Mouse (Mus musculus) heart, embryonic 15.5 days (tissue): ENCODE results near the gene Gm20708. TPM values are rescaled to one million over a fixed set of nuclear protein-coding genes. Genes with fewer than 3 reads are reported as not detected.
"Not testable (repeated sequence)": the region's sequence is repeated elsewhere in the genome, so short reads cannot be mapped to it uniquely, and the experiment has no call there.

Experiments used
- ATAC-seq: fragments of 200-750 bp; cut with Nextera tagmentation; replicated peaks from 2 replicates; pipeline ENCODE4 v1.8.0; 2017; ENCODE audit warnings: low read depth, moderate TSS enrichment; ENCODE audit not compliant: insufficient number of reproducible peaks, insufficient read depth, low FRiP score
- H3K27ac ChIP-seq: fragments of 300-500 bp; sonication (generic); 2 replicates; pipeline ENCODE4 v1.5.1; 2015; ENCODE audit warnings: mild to moderate bottlenecking, inconsistent platforms
- H3K27me3 ChIP-seq: fragments of 300-500 bp; sonication (generic); 2 replicates; pipeline ENCODE4 v1.6.1; 2015; ENCODE audit warnings: inconsistent platforms
- H3K36me3 ChIP-seq: fragments of 300-500 bp; sonication (generic); 2 replicates; pipeline ENCODE4 v1.6.1; 2015; ENCODE audit warnings: mild to moderate bottlenecking, inconsistent platforms
- H3K4me1 ChIP-seq: fragments of 300-500 bp; sonication (generic); replicated peaks from 2 replicates; pipeline ENCODE4 v1.6.1; 2015; ENCODE audit warnings: inconsistent platforms
- H3K4me2 ChIP-seq: fragments of 300-500 bp; sonication (generic); 2 replicates; pipeline ENCODE4 v1.6.1; 2015; ENCODE audit warnings: inconsistent platforms, mild to moderate bottlenecking, moderate library complexity
- H3K4me3 ChIP-seq: fragments of 300-500 bp; sonication (generic); 2 replicates; pipeline ENCODE4 v1.5.1; 2015; ENCODE audit warnings: mild to moderate bottlenecking, inconsistent platforms
- H3K9ac ChIP-seq: fragments of 300-500 bp; sonication (generic); 2 replicates; pipeline ENCODE4 v1.6.1; 2015; ENCODE audit warnings: mild to moderate bottlenecking, inconsistent platforms
- H3K9me3 ChIP-seq: fragments of 300-500 bp; sonication (generic); replicated peaks from 2 replicates; pipeline ENCODE4 v1.6.1; 2016; ENCODE audit warnings: inconsistent platforms
- WGBS: fragments of 180-500 bp; shearing (Covaris S2); methylation state at CpG from one replicate; pipeline ENCODE4 v1.1.7; 2015; ENCODE audit warnings: mixed read lengths; 5-methylcytosine and 5-hydroxymethylcytosine counted together
- polyA plus RNA-seq: library from polyadenylated mRNA; unstranded; fragments of >200 nt; fragmentation: Nextera tagmentation; extraction: Ambion mirVana; gene quantifications from 2 replicates; pipeline ENCODE4 v1.2.1, GENCODE M21; 2015

Gm20708 gene
- polyA plus RNA-seq, 1 experiment from 2014 or later, result 0.97 TPM

- peak within 1 kb of the TSS; percentile 95 for H3K27ac ChIP-seq
- ATAC-seq, result peak; percentile 19; the same call in 1 of the 2 replicates
- WGBS, result under 1% methylated on average over 34 of the region's 34 CpGs
Measured at GRCm38 (mm10) chr11:117825333-117826101, 16.0 kb downstream of the Gm20708 start, which contains the start of the genes Afmid and Tk1. Afmid (plus strand) TSS chr11:117825924. Tk1 (minus strand) TSS chr11:117826092.

GRCm38 (mm10) chr11:117826164-117826563 is 16.7 kb downstream of the Gm20708 start:
- WGBS, result 11% methylated on average over 5 of the region's 5 CpGs
- Histone ChIP-seq H3K27ac (peak overlapping the region; percentile 95), H3K4me1 (peaks cover 93% of the 10 kb centered on the region), H3K4me2 (peak overlapping the region; percentile 92), H3K4me3 (peak overlapping the region; percentile 65), H3K27me3 (no peaks in the 10 kb centered on the region), H3K9me3 (no peaks in the 10 kb centered on the region), H3K9ac (peak overlapping the region; percentile 73), H3K36me3 (peaks cover 15% of the 10 kb centered on the region; the same call in 1 of the 2 replicates)
- no peak for ATAC-seq

More at GRCm38 (mm10) chr11:117825333-117826101, 16.0 kb downstream of the Gm20708 start, which contains the start of the genes Afmid and Tk1:
- H3K4me2 ChIP-seq, result peak within 1 kb of the TSS; percentile 92
- H3K36me3 ChIP-seq, result peaks cover 21% of the 10 kb centered on the region
- no peaks in the 10 kb centered on the region for H3K9me3 ChIP-seq
- peak within 1 kb of the TSS; percentile 73 for H3K9ac ChIP-seq
- peak within 1 kb of the TSS; percentile 65 for H3K4me3 ChIP-seq
- no peaks in the 10 kb centered on the region for H3K27me3 ChIP-seq
- H3K4me1 ChIP-seq, result peaks cover 87% of the 10 kb centered on the region

GRCm38 (mm10) chr11:117826916-117827315 is 17.4 kb downstream of the Gm20708 start:
- H3K4me1 ChIP-seq, result peaks cover 89% of the 10 kb centered on the region

GRCm38 (mm10) chr11:117827386-117827785 is 17.9 kb downstream of the Gm20708 start:
- peak overlapping the region; percentile 18; the same call in 1 of the 2 replicates for H3K4me3 ChIP-seq
- no peaks in the 10 kb centered on the region for H3K27me3 ChIP-seq
- peak overlapping the region; percentile 92 for H3K4me2 ChIP-seq
- H3K36me3 ChIP-seq, result peaks cover 3% of the 10 kb centered on the region; the same call in 1 of the 2 replicates
- no peak for ATAC-seq
- peak overlapping the region; percentile 95 for H3K27ac ChIP-seq
- 49% methylated on average over 3 of the region's 3 CpGs for WGBS
- peak overlapping the region; percentile 41 for H3K9ac ChIP-seq
- H3K9me3 ChIP-seq, result no peaks in the 10 kb centered on the region
- peaks cover 89% of the 10 kb centered on the region for H3K4me1 ChIP-seq

More at GRCm38 (mm10) chr11:117826916-117827315, 17.4 kb downstream of the Gm20708 start:
- Histone ChIP-seq H3K4me2 (peak overlapping the region; percentile 92), H3K9me3 (no peaks in the 10 kb centered on the region), H3K9ac (no peak overlapping the region), H3K4me3 (no peak overlapping the region), H3K27me3 (no peaks in the 10 kb centered on the region), H3K27ac (peak overlapping the region; percentile 95), H3K36me3 (peaks cover 8% of the 10 kb centered on the region; the same call in 1 of the 2 replicates)
- no peak for ATAC-seq
- 64% methylated on average over 8 of the region's 8 CpGs for WGBS

GRCm38 (mm10) chr11:117828149-117828887 is 18.9 kb downstream of the Gm20708 start:
- ATAC-seq, result peak; percentile 27; the same call in 1 of the 2 replicates
- 43% methylated on average over 18 of the region's 18 CpGs for WGBS
- Histone ChIP-seq H3K4me1 (peaks cover 83% of the 10 kb centered on the region), H3K9ac (peak overlapping the region; percentile 41), H3K9me3 (no peaks in the 10 kb centered on the region), H3K4me3 (peak overlapping the region; percentile 18), H3K4me2 (peak overlapping the region; percentile 92), H3K27me3 (no peaks in the 10 kb centered on the region), H3K27ac (peak overlapping the region; percentile 95), H3K36me3 (no peaks in the 10 kb centered on the region)

- Histone ChIP-seq H3K27ac (peak overlapping the region; percentile 95), H3K36me3 (no peaks in the 10 kb centered on the region), H3K9ac (peak overlapping the region; percentile 12), H3K4me2 (peak overlapping the region; percentile 92), H3K4me3 (no peak overlapping the region), H3K4me1 (peaks cover 76% of the 10 kb centered on the region), H3K9me3 (no peaks in the 10 kb centered on the region), H3K27me3 (no peaks in the 10 kb centered on the region)
- 0 out of 2 replicates have a peak, but pooled peaks have one; percentile 30 for ATAC-seq
- WGBS, result 26% methylated on average over 9 of the region's 9 CpGs
Measured at GRCm38 (mm10) chr11:117828888-117829604, 19.6 kb downstream of the Gm20708 start.

- H3K9ac ChIP-seq, result 0 out of 2 replicates have a peak overlapping the region, but pooled peaks have one; percentile 1
- H3K4me1 ChIP-seq, result peaks cover 70% of the 10 kb centered on the region
- H3K27me3 ChIP-seq, result no peaks in the 10 kb centered on the region
- H3K4me2 ChIP-seq, result peak overlapping the region; percentile 92; the same call in 1 of the 2 replicates
- peak overlapping the region; percentile 95 for H3K27ac ChIP-seq
- H3K36me3 ChIP-seq, result no peaks in the 10 kb centered on the region
- no peaks in the 10 kb centered on the region for H3K9me3 ChIP-seq
- no peak for ATAC-seq
- WGBS, result 44% methylated on average over 2 of the region's 2 CpGs
- H3K4me3 ChIP-seq, result no peak overlapping the region
Measured at GRCm38 (mm10) chr11:117829671-117830215, 20.3 kb downstream of the Gm20708 start.

GRCm38 (mm10) chr11:117830401-117830800 is 20.9 kb downstream of the Gm20708 start:
- H3K27me3 ChIP-seq, result no peaks in the 10 kb centered on the region
- ATAC-seq, result no peak
- H3K27ac ChIP-seq, result peak overlapping the region; percentile 95
- H3K36me3 ChIP-seq, result no peaks in the 10 kb centered on the region
- H3K9me3 ChIP-seq, result no peaks in the 10 kb centered on the region
- H3K4me1 ChIP-seq, result peaks cover 64% of the 10 kb centered on the region
- WGBS, result 56% methylated on average over 9 of the region's 9 CpGs
- no peak overlapping the region for H3K4me3 ChIP-seq
- H3K9ac ChIP-seq, result 0 out of 2 replicates have a peak overlapping the region, but pooled peaks have one; percentile 1
- H3K4me2 ChIP-seq, result no peak overlapping the region

- ATAC-seq, result no peak; the same call in 1 of the 2 replicates
- no peak overlapping the region for H3K27ac ChIP-seq
Measured at GRCm38 (mm10) chr11:117832086-117832969, 22.9 kb downstream of the Gm20708 start.

GRCm38 (mm10) chr11:117833509-117833908 is 24.0 kb downstream of the Gm20708 start:
- WGBS, result 91% methylated on average over 4 of the region's 6 CpGs
- peaks cover 44% of the 10 kb centered on the region for H3K4me1 ChIP-seq
- H3K36me3 ChIP-seq, H3K4me2 ChIP-seq, H3K4me3 ChIP-seq, ATAC-seq, H3K27ac ChIP-seq, H3K27me3 ChIP-seq, H3K9me3 ChIP-seq, H3K9ac ChIP-seq: not testable (repeated sequence)

More at GRCm38 (mm10) chr11:117832086-117832969, 22.9 kb downstream of the Gm20708 start:
- peak overlapping the region; percentile 27 for H3K4me3 ChIP-seq
- 24% methylated on average over 28 of the region's 28 CpGs for WGBS
- no peak overlapping the region for H3K9ac ChIP-seq
- no peaks in the 10 kb centered on the region for H3K27me3 ChIP-seq
- no peaks in the 10 kb centered on the region for H3K36me3 ChIP-seq
- peaks cover 50% of the 10 kb centered on the region for H3K4me1 ChIP-seq
- H3K9me3 ChIP-seq, result no peaks in the 10 kb centered on the region
- H3K4me2 ChIP-seq, result peak overlapping the region; percentile 50
